Mouse (Mus musculus) hindbrain, embryonic 12.5 days (tissue): ENCODE measurements around the gene Ybx1. TPM values are rescaled to one million over a fixed set of nuclear protein-coding genes. Genes with fewer than 3 reads are reported as not detected.

Source experiments
- ATAC-seq: fragments of 200-750 bp; cut with Nextera tagmentation; 2 replicates; pipeline ENCODE4 v1.8.0; 2017; ENCODE audit warnings: moderate TSS enrichment; ENCODE audit not compliant: low FRiP score
- H3K27ac ChIP-seq: fragments of 300-500 bp; sonication (generic); 2 replicates; pipeline ENCODE4 v1.5.1; 2016; ENCODE audit warnings: mild to moderate bottlenecking
- H3K27me3 ChIP-seq: fragments of 300-500 bp; sonication (generic); 2 replicates; pipeline ENCODE4 v1.6.1; 2016; ENCODE audit warnings: mild to moderate bottlenecking
- H3K36me3 ChIP-seq: fragments of 300-500 bp; sonication (generic); 2 replicates; pipeline ENCODE4 v1.6.1; 2016; ENCODE audit warnings: mild to moderate bottlenecking
- H3K4me1 ChIP-seq: fragments of 300-500 bp; sonication (generic); 2 replicates; pipeline ENCODE4 v1.6.1; 2016
- H3K4me2 ChIP-seq: fragments of 300-500 bp; sonication (generic); replicated peaks from 2 replicates; pipeline ENCODE4 v1.6.1; 2016; ENCODE audit warnings: mild to moderate bottlenecking
- H3K4me3 ChIP-seq: fragments of 300-500 bp; sonication (generic); 2 replicates; pipeline ENCODE4 v1.5.1; 2016; ENCODE audit warnings: mild to moderate bottlenecking
- H3K9ac ChIP-seq: fragments of 300-500 bp; sonication (generic); 2 replicates; pipeline ENCODE4 v1.6.1; 2016; ENCODE audit warnings: mild to moderate bottlenecking, moderate library complexity
- H3K9me3 ChIP-seq: fragments of 300-500 bp; sonication (generic); replicated peaks from 2 replicates; pipeline ENCODE4 v1.6.1; 2016; ENCODE audit warnings: mild to moderate bottlenecking
- WGBS: fragments of 180-500 bp; shearing (Covaris S2); methylation state at CpG from one replicate; pipeline ENCODE4 v1.1.7; 2016; 5-methylcytosine and 5-hydroxymethylcytosine counted together
- polyA plus RNA-seq: library from polyadenylated mRNA; unstranded; fragments of >200 nt; fragmentation: Nextera tagmentation; extraction: Ambion mirVana; gene quantifications from 2 replicates; pipeline ENCODE4 v1.2.1, GENCODE M21; 2016

The Ybx1 gene
- polyA plus RNA-seq, 1 experiment from 2014 or later: 1,173 TPM

DNA sequence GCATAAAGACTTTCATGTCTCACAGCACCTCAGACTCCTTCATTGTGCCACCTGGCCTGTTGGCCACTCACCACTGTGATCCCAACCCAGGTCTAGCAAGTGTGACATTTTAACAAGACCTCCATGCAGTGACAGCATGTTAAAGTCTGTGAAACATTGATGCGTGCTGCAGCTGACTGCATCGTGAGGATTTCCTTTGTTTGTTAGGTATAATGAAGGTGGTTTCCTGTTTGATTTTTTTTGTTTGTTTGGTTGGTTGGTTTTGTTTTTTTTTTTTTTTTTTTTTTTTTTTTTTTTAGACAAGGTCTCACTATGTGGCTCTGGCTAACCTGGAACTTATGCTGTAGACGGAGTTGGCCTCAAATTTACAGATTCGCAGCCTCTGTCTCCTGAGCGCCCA, 31.9 kb downstream of the Ybx1 start:
- no peaks in the 10 kb centered on the region for H3K4me1 ChIP-seq
- H3K27me3 ChIP-seq: no peaks in the 10 kb centered on the region
- H3K4me3 ChIP-seq: no peak overlapping the region
- 89% methylated on average over 5 of the region's 5 CpGs for WGBS
- no peak overlapping the region for H3K4me2 ChIP-seq
- H3K9me3 ChIP-seq: no peaks in the 10 kb centered on the region
- ATAC-seq: no peak
- H3K27ac ChIP-seq: no peak overlapping the region
- no peak overlapping the region for H3K9ac ChIP-seq
- no peaks in the 10 kb centered on the region for H3K36me3 ChIP-seq

DNA sequence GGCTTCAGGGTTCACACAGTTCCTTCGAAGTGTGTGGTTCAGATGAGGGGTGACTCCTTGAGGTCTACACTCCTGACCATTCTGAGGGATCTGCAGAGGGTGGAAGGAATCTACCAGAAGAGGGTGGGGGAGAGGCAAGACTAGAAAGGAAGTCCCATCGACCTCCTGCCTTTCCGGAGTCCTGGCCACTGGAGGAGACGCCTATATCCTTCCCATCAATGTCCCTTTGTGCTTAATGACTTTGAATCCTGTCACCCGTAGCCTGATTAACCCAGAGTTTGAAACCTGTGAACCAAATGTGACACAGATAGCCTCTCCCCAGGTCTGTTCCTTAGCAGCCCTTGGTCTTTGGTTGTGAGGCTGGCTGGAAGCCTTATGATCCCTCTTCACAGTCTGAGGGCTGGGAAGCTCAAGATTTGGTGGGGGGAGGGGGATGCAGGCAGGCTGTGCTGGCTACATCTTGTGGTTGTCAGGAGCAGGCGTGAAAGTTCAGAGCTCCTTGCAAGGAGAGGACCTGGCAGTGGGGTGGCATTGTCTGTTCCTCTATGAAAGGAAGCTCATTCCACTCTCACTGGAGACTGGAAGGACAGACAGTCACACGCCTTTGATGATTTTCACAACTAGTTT, 33.2 kb downstream of the Ybx1 start:
- Histone ChIP-seq H3K9me3 (no peaks in the 10 kb centered on the region), H3K27me3 (no peaks in the 10 kb centered on the region), H3K4me1 (no peaks in the 10 kb centered on the region), H3K27ac (no peak overlapping the region), H3K4me3 (no peak overlapping the region), H3K9ac (no peak overlapping the region), H3K4me2 (no peak overlapping the region), H3K36me3 (no peaks in the 10 kb centered on the region)
- no peak for ATAC-seq
- 58% methylated on average over 7 of the region's 7 CpGs for WGBS

- no peak for ATAC-seq
- no peak overlapping the region for H3K9ac ChIP-seq
- no peaks in the 10 kb centered on the region for H3K36me3 ChIP-seq
- H3K27ac ChIP-seq: no peak overlapping the region
- WGBS: 81% methylated on average over 15 of the region's 15 CpGs
- H3K9me3 ChIP-seq: no peaks in the 10 kb centered on the region
- peaks cover under 1% of the 10 kb centered on the region for H3K4me1 ChIP-seq
- H3K27me3 ChIP-seq: no peaks in the 10 kb centered on the region
- no peak overlapping the region for H3K4me3 ChIP-seq
- H3K4me2 ChIP-seq: no peak overlapping the region
These were observed 34.8 kb downstream of the Ybx1 start for GRCm38 (mm10) chr4:119259344-119260254.

DNA sequence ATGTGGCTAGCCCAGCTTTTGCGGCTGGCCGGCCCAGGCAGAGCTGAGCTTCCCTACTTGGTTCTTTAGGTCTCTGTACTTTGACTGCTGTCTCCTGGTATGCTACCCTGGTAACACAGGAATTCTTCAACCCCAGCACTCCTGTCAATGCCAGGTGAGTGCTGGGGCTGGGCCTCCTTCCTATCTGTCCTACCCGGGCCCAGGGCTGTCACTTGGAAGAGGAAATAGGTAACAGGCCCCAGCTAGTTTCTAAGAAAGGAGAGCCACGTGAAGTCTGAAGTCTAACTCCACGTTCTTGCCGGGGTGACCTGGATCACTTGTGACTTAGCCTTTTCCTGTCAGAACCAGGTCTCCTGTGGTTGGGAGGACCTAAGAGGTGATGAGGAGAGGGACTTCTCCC, 37.3 kb downstream of the Ybx1 start:
- peaks cover 10% of the 10 kb centered on the region for H3K4me1 ChIP-seq
- no peak for ATAC-seq
- no peaks in the 10 kb centered on the region for H3K36me3 ChIP-seq
- no peak overlapping the region for H3K9ac ChIP-seq
- H3K27ac ChIP-seq: no peak overlapping the region
- H3K9me3 ChIP-seq: no peaks in the 10 kb centered on the region
- H3K4me3 ChIP-seq: no peak overlapping the region
- H3K27me3 ChIP-seq: no peaks in the 10 kb centered on the region
- WGBS: 77% methylated on average over 6 of the region's 6 CpGs
- no peak overlapping the region for H3K4me2 ChIP-seq

DNA sequence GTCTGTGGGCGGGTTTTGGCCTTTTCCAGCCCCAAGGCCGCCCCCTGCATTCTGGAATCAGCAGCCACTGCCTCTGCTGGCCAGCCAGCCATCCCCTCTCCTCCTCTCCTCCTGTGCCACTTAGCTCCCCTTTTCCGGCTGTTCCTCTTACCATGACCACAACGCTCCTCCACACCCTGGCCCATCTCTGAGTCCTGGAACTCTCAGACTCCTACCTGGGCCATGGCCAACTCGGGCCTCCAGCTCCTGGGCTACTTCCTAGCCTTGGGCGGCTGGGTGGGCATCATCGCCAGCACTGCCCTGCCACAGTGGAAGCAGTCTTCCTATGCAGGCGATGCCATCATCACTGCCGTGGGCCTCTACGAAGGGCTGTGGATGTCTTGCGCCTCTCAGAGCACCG, 39.1 kb downstream of the Ybx1 start, which contains the start of gene Cldn19:
TSS of gene Cldn19 (plus strand) at position 64 of the 400 bp plus-strand sequence.
- H3K36me3 ChIP-seq: no peaks in the 10 kb centered on the region
- no peak within 1 kb of the TSS for H3K4me2 ChIP-seq
- no peak within 1 kb of the TSS for H3K4me3 ChIP-seq
- no peak for ATAC-seq
- H3K27ac ChIP-seq: peak within 1 kb of the TSS; percentile 60
- peak within 1 kb of the TSS; percentile 39; the same call in 1 of the 2 replicates for H3K9ac ChIP-seq
- H3K27me3 ChIP-seq: no peaks in the 10 kb centered on the region
- no peaks in the 10 kb centered on the region for H3K9me3 ChIP-seq
- 79% methylated on average over 12 of the region's 12 CpGs for WGBS
- H3K4me1 ChIP-seq: peaks cover 10% of the 10 kb centered on the region

GRCm38 (mm10) chr4:119254012-119254618, 40.3 kb downstream of the Ybx1 start:
- Histone ChIP-seq H3K4me2 (no peak overlapping the region), H3K27me3 (no peaks in the 10 kb centered on the region), H3K36me3 (no peaks in the 10 kb centered on the region), H3K9me3 (no peaks in the 10 kb centered on the region), H3K4me3 (no peak overlapping the region), H3K4me1 (peaks cover 10% of the 10 kb centered on the region), H3K27ac (peak overlapping the region; percentile 60), H3K9ac (peak overlapping the region; percentile 39; the same call in 1 of the 2 replicates)
- WGBS: 36% methylated on average over 9 of the region's 9 CpGs
- peak; percentile 65 for ATAC-seq

GRCm38 (mm10) chr4:119252025-119252808, 42.2 kb downstream of the Ybx1 start:
- no peak overlapping the region for H3K4me2 ChIP-seq
- H3K4me1 ChIP-seq: peaks cover 19% of the 10 kb centered on the region
- no peak for ATAC-seq
- WGBS: 76% methylated on average over 7 of the region's 7 CpGs
- H3K9ac ChIP-seq: no peak overlapping the region
- no peaks in the 10 kb centered on the region for H3K27me3 ChIP-seq
- no peak overlapping the region for H3K4me3 ChIP-seq
- peaks cover 5% of the 10 kb centered on the region; the same call in 1 of the 2 replicates for H3K36me3 ChIP-seq
- H3K9me3 ChIP-seq: no peaks in the 10 kb centered on the region
- no peak overlapping the region for H3K27ac ChIP-seq

DNA sequence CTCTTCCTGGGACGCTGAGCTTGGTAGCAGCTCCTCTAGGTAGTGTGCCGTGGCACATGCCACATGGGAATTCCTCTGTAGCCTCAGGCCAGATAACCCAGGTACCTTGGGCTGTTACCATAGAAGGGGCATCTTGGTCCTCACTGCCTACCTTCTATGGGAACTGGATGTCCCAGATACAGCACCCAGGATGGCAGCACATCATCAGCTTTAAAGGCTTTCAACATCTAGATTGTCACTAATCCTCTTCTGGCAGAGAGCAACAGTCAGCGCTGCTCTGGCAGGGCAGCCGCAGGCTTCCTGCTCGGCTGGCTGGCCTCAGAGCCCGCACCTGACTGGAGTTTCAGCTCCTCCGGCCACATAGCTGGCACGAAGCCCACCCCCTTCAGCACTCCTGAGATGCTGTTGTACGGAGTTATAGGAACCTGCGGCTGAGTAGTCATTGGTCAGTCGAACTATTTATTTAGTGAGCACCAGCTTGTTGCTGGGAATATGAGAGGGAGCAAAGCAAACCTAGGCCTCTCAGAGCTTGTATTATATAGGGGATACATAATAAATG, 45.9 kb downstream of the Ybx1 start:
- WGBS: 87% methylated on average over 11 of the region's 11 CpGs
- H3K36me3 ChIP-seq: peaks cover 31% of the 10 kb centered on the region
- no peak overlapping the region for H3K9ac ChIP-seq
- H3K4me2 ChIP-seq: no peak overlapping the region
- no peak for ATAC-seq
- H3K27me3 ChIP-seq: no peaks in the 10 kb centered on the region
- H3K4me1 ChIP-seq: peaks cover 11% of the 10 kb centered on the region
- no peak overlapping the region for H3K27ac ChIP-seq
- H3K9me3 ChIP-seq: no peaks in the 10 kb centered on the region
- H3K4me3 ChIP-seq: no peak overlapping the region

- peaks cover 35% of the 10 kb centered on the region for H3K36me3 ChIP-seq
- peaks cover 11% of the 10 kb centered on the region for H3K4me1 ChIP-seq
- H3K4me3 ChIP-seq: no peak overlapping the region
- no peak overlapping the region for H3K27ac ChIP-seq
- no peaks in the 10 kb centered on the region for H3K27me3 ChIP-seq
- 28% methylated on average over 13 of the region's 13 CpGs for WGBS
- H3K4me2 ChIP-seq: no peak overlapping the region
- H3K9me3 ChIP-seq: no peaks in the 10 kb centered on the region
- peak; percentile 65 for ATAC-seq
- 0 out of 2 replicates have a peak overlapping the region, but pooled peaks have one; percentile 8 for H3K9ac ChIP-seq
These were observed 46.8 kb downstream of the Ybx1 start for GRCm38 (mm10) chr4:119247462-119248235.

DNA sequence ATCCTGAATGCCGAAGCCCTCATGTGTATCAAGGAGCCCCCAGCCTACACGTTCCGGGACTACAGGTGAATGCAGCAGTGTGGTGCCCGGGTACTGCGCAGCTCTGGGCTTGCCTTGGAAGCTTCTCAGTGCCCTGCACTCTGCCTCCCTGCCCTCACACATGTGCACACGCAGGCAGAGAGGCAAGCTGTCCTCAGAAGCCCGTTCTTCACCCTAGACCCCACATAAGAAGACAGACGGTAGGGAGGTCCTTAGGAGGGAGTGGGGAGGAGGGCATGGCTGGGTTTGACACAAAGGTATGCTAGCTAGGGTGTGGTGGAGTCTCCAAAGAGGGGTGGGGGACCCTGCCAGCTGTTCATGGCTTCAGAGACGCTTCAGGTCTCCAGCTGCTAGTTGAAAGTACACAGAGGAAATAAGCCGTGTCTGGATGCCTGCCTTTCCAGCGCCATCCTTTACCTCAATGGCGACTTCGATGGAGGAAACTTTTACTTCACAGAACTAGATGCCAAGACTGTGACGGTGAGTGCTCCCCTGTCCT, 47.6 kb downstream of the Ybx1 start:
- no peaks in the 10 kb centered on the region for H3K9me3 ChIP-seq
- no peak overlapping the region for H3K27ac ChIP-seq
- WGBS: 80% methylated on average over 14 of the region's 14 CpGs
- H3K4me1 ChIP-seq: peaks cover 11% of the 10 kb centered on the region
- no peak overlapping the region for H3K4me3 ChIP-seq
- no peak overlapping the region for H3K4me2 ChIP-seq
- no peak overlapping the region; the same call in 1 of the 2 replicates for H3K9ac ChIP-seq
- no peaks in the 10 kb centered on the region for H3K27me3 ChIP-seq
- no peak for ATAC-seq
- peaks cover 44% of the 10 kb centered on the region for H3K36me3 ChIP-seq

DNA sequence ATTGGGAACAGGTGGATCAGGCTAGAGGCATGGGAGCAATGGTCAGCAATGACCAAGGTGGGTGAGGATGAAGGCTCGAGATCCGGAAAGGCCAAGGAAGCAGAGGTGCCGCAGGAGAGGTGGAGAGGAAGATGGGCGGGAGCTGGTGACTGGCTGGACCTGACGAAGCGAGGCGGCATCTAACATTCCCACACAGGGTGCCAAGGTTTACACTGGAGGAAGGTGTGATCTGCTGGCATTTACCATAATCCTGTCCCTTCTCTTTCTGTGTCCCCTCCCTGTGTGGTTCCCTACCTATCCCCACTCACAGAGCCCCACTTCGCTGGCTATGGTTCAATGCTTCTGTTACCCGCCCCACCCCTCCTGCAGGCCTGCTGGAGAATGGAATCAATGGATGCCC, 48.4 kb downstream of the Ybx1 start:
- peaks cover 11% of the 10 kb centered on the region for H3K4me1 ChIP-seq
- peaks cover 52% of the 10 kb centered on the region for H3K36me3 ChIP-seq
- no peaks in the 10 kb centered on the region for H3K27me3 ChIP-seq
- H3K9me3 ChIP-seq: no peaks in the 10 kb centered on the region
- no peak overlapping the region for H3K4me2 ChIP-seq
- WGBS: 81% methylated on average over 9 of the region's 9 CpGs
- H3K9ac ChIP-seq: no peak overlapping the region
- no peak overlapping the region for H3K27ac ChIP-seq
- ATAC-seq: no peak
- H3K4me3 ChIP-seq: no peak overlapping the region
